Mouse (Mus musculus): ENCODE measurements at regions not wholly inside any gene's neighbourhood (a gene's known extent, or its start where the extent isn't known, plus 50 kb on each side); places are given as distances from the start of the nearest gene placed in this dataset.

DNA sequence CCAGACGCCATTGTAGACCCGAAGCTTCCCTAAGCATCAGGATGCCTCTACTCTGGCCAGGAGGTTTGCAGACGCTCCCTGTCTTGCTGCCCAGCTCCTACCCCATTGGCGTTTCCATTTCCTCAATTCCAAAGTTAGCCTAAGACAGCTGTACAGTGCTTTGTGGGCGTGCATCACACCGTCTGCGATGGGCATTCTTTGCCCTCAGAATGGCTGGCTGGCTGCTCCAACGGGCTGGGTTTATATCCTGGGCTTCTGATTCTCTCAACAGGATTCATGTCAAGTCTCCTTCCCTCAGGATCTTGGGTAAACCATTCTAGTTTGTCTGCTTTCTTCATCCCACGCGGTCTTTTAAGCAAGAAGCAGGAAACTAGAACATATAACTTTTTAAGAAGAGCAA, 104.3 kb upstream of the Ankrd55 start:
- no peak for TF ChIP-seq CTCF (IDR thresholded peaks at IDR 0.05)
- TF ChIP-seq POLR2A (IDR thresholded peaks at IDR 0.05; ENCODE audit: insufficient read depth, low read depth, low read length): no peak
- no peak for TF ChIP-seq EP300 (IDR thresholded peaks at IDR 0.05; ENCODE audit: insufficient read depth, low read depth, low read length)

All from heart, adult 2 months (tissue).